Mouse (Mus musculus) C2C12 (cell line): ENCODE data around the gene Elovl2. TPM values are rescaled to one million over a fixed set of nuclear protein-coding genes. Genes with fewer than 3 reads are reported as not detected.
"Not testable (repeated sequence)": the region's sequence is repeated elsewhere in the genome, so short reads cannot be mapped to it uniquely, and the experiment has no call there.

Experiments used
- H3K27me3 ChIP-seq: one replicate; pipeline ENCODE4 v1.6.1; 2011; ENCODE audit not compliant: control insufficient read depth, insufficient read depth, insufficient read length
- H3K36me3 ChIP-seq: one replicate; pipeline ENCODE4 v1.6.1; 2011; ENCODE audit not compliant: control insufficient read depth, insufficient read depth
- H3K4me3 ChIP-seq: one replicate; pipeline ENCODE4 v1.5.1; 2011; ENCODE audit warnings: mild to moderate bottlenecking, control low read depth; ENCODE audit not compliant: poor library complexity, insufficient read depth, severe bottlenecking
- H3K79me2 ChIP-seq: one replicate; pipeline ENCODE4 v1.6.1; 2011; ENCODE audit not compliant: control insufficient read depth, insufficient read depth
- H3K79me3 ChIP-seq: one replicate; pipeline ENCODE4 v1.6.1; 2011; ENCODE audit warnings: low read depth, control low read depth
- H3ac ChIP-seq: one replicate; pipeline ENCODE3; 2011; ENCODE audit warnings: low read depth; ENCODE audit not compliant: control insufficient read depth, insufficient read length
- CEBPB ChIP-seq: IDR thresholded peaks from one replicate; pipeline ENCODE4 v1.6.1; 2011; ENCODE audit warnings: low read depth, mild to moderate bottlenecking, control low read depth, moderate library complexity
- CTCF ChIP-seq: IDR thresholded peaks from one replicate; pipeline ENCODE4 v1.5.1; 2011; ENCODE audit not compliant: control insufficient read depth, insufficient read depth, insufficient read length
- FOSL1 ChIP-seq: IDR thresholded peaks from one replicate; pipeline ENCODE4 v1.8.0; 2011; ENCODE audit warnings: mild to moderate bottlenecking, low read length; ENCODE audit not compliant: poor library complexity, insufficient read depth, severe bottlenecking
- MAX ChIP-seq: IDR thresholded peaks from one replicate; pipeline ENCODE4 v1.6.1; 2011; ENCODE audit warnings: mild to moderate bottlenecking, control low read depth
- MYOD1 ChIP-seq: IDR thresholded peaks from one replicate; pipeline ENCODE4 v1.6.1; 2011; ENCODE audit warnings: low read depth; ENCODE audit not compliant: control insufficient read depth, insufficient read length
- MYOG ChIP-seq: IDR thresholded peaks from one replicate; pipeline ENCODE4 v1.6.1; 2011; ENCODE audit not compliant: control insufficient read depth, insufficient read length; ENCODE audit errors: extremely low read depth
- USF1 ChIP-seq: IDR thresholded peaks from one replicate; pipeline ENCODE4 v1.6.1; 2011; ENCODE audit warnings: low read depth, mild to moderate bottlenecking, control low read depth, moderate library complexity
- polyA plus RNA-seq: library from polyadenylated mRNA; unstranded; fragments of >200 nt; fragmentation: generic; extraction: Trizol; gene quantifications from one replicate; pipeline ENCODE4 v1.2.1, GENCODE M21; 2012; ENCODE audit warnings: missing spikeins

Elovl2 gene
- polyA plus RNA-seq, 1 experiment, result not detected

DNA sequence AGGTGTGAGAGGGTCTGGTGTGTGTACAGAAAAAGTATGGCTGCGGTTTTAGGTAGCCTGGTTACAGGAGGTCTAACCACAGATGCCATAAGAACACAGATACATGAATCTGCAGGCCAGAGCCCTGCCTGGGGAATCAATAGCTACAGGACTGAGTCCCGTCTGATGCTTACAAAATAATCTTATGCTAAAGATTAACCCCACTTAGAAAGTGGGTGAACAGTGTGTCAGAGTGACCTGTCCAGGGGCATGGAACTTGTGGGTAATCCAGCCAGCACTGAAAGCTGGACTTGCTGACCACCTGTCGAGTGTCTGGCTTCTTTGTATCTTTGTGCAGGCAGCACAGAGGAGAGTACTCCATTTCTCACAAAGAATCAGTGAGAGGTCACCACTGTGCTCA, 4.0 kb downstream of the Elovl2 start:
- Histone ChIP-seq H3ac (no peak overlapping the region), H3K36me3 (no peaks in the 10 kb centered on the region), H3K4me3 (no peak overlapping the region), H3K79me3 (no peaks in the 10 kb centered on the region), H3K27me3 (peaks cover 39% of the 10 kb centered on the region), H3K79me2 (no peaks in the 10 kb centered on the region)
- no peak for TF ChIP-seq FOSL1
- no peak for TF ChIP-seq MYOD1

- H3K36me3 ChIP-seq, result no peaks in the 10 kb centered on the region
- H3K27me3 ChIP-seq, result peaks cover 39% of the 10 kb centered on the region
- TF ChIP-seq CEBPB (no peak), MYOD1 (no peak), MAX (no peak), CTCF (no peak), FOSL1 (no peak), MYOG (no peak), USF1 (no peak)
- no peak overlapping the region for H3ac ChIP-seq
- H3K79me3 ChIP-seq, result no peaks in the 10 kb centered on the region
- H3K4me3 ChIP-seq, result no peak overlapping the region
- H3K79me2 ChIP-seq, result no peaks in the 10 kb centered on the region
Measured at GRCm38 (mm10) chr13:41215669-41216068, 4.5 kb downstream of the Elovl2 start.

DNA sequence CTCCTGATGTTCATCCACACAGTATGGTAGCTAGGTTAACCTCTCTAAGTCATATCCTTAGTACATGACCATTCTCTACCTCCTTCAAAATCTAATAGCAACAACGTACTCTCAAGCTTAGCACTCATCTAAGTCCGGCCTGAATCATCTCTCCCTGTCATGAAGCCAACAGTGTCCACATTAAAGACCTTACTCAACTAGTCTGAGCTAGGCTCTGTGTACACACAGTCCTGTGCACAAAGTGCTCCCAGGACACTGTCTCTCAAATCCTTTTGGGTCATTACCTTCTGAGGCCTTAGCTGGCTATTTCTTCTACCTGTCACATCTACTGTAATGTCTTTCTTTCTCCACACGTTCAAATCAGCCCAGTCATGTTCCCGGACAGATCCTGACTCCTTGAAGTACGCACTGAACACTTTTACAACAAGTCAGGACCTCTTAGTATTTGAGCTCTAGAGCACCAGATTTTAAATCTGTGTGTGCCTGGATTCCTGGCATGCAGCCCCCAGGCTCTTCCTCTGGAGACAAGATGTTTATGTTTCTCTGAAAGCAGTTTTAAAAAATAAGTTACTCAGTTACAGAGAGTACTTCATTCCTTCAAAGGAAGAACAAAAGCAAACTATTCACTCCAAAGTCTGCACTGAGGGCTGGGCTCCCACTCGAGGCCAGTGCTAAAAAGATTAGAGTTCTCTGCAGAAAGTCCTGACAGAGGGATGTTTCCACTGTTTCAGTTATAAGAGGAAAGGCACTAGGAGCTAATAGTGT, 7.5 kb downstream of the Elovl2 start:
- TF ChIP-seq FOSL1, result no peak
- no peak for TF ChIP-seq USF1
- TF ChIP-seq MAX, result no peak
- no peak for TF ChIP-seq MYOG
- TF ChIP-seq CEBPB, result no peak
- TF ChIP-seq MYOD1, result no peak
- TF ChIP-seq CTCF, result no peak
- Histone ChIP-seq H3K79me2 (no peaks in the 10 kb centered on the region), H3K27me3 (peaks cover 52% of the 10 kb centered on the region), H3K4me3 (no peak overlapping the region), H3ac (no peak overlapping the region), H3K36me3 (no peaks in the 10 kb centered on the region), H3K79me3 (no peaks in the 10 kb centered on the region)

- H3K27me3 ChIP-seq, result peaks cover 59% of the 10 kb centered on the region
Measured at GRCm38 (mm10) chr13:41211276-41211675, 8.9 kb downstream of the Elovl2 start.

DNA sequence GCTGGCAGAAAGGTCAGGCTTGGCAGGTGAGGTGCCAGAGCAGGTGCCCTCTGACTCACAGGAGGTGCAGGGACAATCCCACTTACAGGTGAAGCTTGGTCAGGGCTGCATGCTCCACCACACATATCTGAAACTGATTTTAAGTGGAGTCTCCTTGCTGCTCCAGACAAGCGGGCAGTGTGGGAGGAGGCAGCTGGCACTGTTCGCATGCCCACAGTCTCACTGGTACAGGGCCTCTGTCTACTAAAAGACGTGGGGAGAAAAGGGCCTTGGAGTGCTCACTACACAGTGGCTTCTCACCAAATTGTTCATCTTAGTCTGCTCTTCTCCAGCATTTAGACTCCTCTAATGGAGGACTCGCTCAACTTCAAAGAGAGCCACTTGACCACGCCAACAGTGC, 14.0 kb downstream of the Elovl2 start:
- no peak for TF ChIP-seq CTCF
- no peak for TF ChIP-seq FOSL1
- TF ChIP-seq USF1, result no peak
- no peak for TF ChIP-seq CEBPB
- TF ChIP-seq MAX, result no peak
- TF ChIP-seq MYOG, result no peak
- no peak for TF ChIP-seq MYOD1
- no peaks in the 10 kb centered on the region for H3K79me2 ChIP-seq
- H3K36me3 ChIP-seq, result no peaks in the 10 kb centered on the region
- no peaks in the 10 kb centered on the region for H3K79me3 ChIP-seq
- no peak overlapping the region for H3ac ChIP-seq
- peaks cover 60% of the 10 kb centered on the region for H3K27me3 ChIP-seq
- H3K4me3 ChIP-seq, result no peak overlapping the region

More at GRCm38 (mm10) chr13:41211276-41211675, 8.9 kb downstream of the Elovl2 start:
- TF ChIP-seq MYOD1, result no peak
- TF ChIP-seq FOSL1, result no peak
- no peak for TF ChIP-seq MYOG
- TF ChIP-seq MAX, result no peak
- no peak for TF ChIP-seq CTCF
- TF ChIP-seq USF1, result no peak
- TF ChIP-seq CEBPB, result no peak
- Histone ChIP-seq H3K4me3 (no peak overlapping the region), H3K79me3 (no peaks in the 10 kb centered on the region), H3ac (no peak overlapping the region), H3K79me2 (no peaks in the 10 kb centered on the region), H3K36me3 (no peaks in the 10 kb centered on the region)

GRCm38 (mm10) chr13:41205568-41205967, 14.6 kb downstream of the Elovl2 start:
- not testable (repeated sequence) for H3K4me3 ChIP-seq, H3ac ChIP-seq, H3K36me3 ChIP-seq, H3K79me2 ChIP-seq, H3K79me3 ChIP-seq
- peaks cover 64% of the 10 kb centered on the region for H3K27me3 ChIP-seq
